Mouse (Mus musculus) C2C12 (cell line): ENCODE measurements around the gene Lamb2.

Source experiments
- CEBPB ChIP-seq: IDR thresholded peaks from one replicate; pipeline ENCODE4 v1.6.1; 2011; ENCODE audit warnings: low read depth, mild to moderate bottlenecking, control low read depth, moderate library complexity
- CTCF ChIP-seq: IDR thresholded peaks from one replicate; pipeline ENCODE4 v1.5.1; 2011; ENCODE audit not compliant: control insufficient read depth, insufficient read depth, insufficient read length
- MYOD1 ChIP-seq: IDR thresholded peaks from one replicate; pipeline ENCODE4 v1.6.1; 2011; ENCODE audit warnings: low read depth; ENCODE audit not compliant: control insufficient read depth, insufficient read length
- MYOG ChIP-seq: IDR thresholded peaks from one replicate; pipeline ENCODE4 v1.6.1; 2011; ENCODE audit not compliant: control insufficient read depth, insufficient read length; ENCODE audit errors: extremely low read depth
- USF1 ChIP-seq: IDR thresholded peaks from one replicate; pipeline ENCODE4 v1.6.1; 2011; ENCODE audit warnings: low read depth, mild to moderate bottlenecking, control low read depth, moderate library complexity

DNA sequence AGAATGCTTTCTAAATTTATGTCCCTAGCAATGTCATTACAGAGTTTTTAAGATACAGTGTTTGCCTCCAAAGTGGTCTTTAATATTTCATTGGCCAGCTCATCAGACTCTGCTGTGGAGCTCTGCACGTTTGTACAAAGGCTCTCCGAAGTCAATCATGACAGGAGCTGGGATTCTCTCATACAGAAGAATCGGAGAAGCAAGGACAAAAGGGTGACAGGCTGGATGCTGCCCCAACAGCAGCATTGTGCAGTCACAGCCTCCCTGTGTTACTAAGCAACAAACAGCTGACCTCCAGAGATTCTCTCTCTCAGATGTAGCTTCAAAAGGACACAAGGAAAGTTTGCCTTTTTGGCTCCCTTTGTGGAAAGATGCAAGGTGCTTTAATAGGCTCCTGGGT lies 43.4 kb upstream of the Lamb2 start, which contains the start of gene BC048562:
- TF ChIP-seq CTCF: no peak
- no peak for TF ChIP-seq MYOG
- no peak for TF ChIP-seq USF1
- no peak for TF ChIP-seq MYOD1
- TF ChIP-seq CEBPB: no peak
